Mouse (Mus musculus) heart, embryonic 11.5 days (tissue): ENCODE results near the gene Mad2l1bp. TPM values are rescaled to one million over a fixed set of nuclear protein-coding genes. Genes with fewer than 3 reads are reported as not detected.

Source experiments
- ATAC-seq: fragments of 200-750 bp; cut with Nextera tagmentation; replicated peaks from 2 replicates; pipeline ENCODE4 v1.8.0; 2017; ENCODE audit warnings: moderate library complexity; ENCODE audit not compliant: insufficient number of reproducible peaks, low FRiP score, low TSS enrichment
- H3K27ac ChIP-seq: fragments of 300-500 bp; sonication (generic); 2 replicates; pipeline ENCODE4 v1.5.1; 2014; ENCODE audit warnings: mild to moderate bottlenecking, low read depth, low read length
- H3K27me3 ChIP-seq: fragments of 300-500 bp; sonication (generic); 2 replicates; pipeline ENCODE4 v1.6.1; 2014; ENCODE audit warnings: mild to moderate bottlenecking, low read length, mixed read lengths; ENCODE audit not compliant: control insufficient read depth, insufficient read depth
- H3K36me3 ChIP-seq: fragments of 300-500 bp; sonication (generic); 2 replicates; pipeline ENCODE4 v1.6.1; 2014; ENCODE audit warnings: mild to moderate bottlenecking, low read length, moderate library complexity, mixed read lengths; ENCODE audit not compliant: control insufficient read depth, insufficient read depth
- H3K4me1 ChIP-seq: fragments of 300-500 bp; sonication (generic); 2 replicates; pipeline ENCODE4 v1.6.1; 2014; ENCODE audit warnings: low read length; ENCODE audit not compliant: control insufficient read depth, insufficient read depth
- H3K4me2 ChIP-seq: fragments of 300-500 bp; sonication (generic); 2 replicates; pipeline ENCODE4 v1.6.1; 2014; ENCODE audit warnings: mild to moderate bottlenecking, moderate library complexity
- H3K4me3 ChIP-seq: fragments of 300-500 bp; sonication (generic); 2 replicates; pipeline ENCODE4 v1.5.1; 2014; ENCODE audit warnings: low read depth, low read length
- H3K9ac ChIP-seq: fragments of 300-500 bp; sonication (generic); 2 replicates; pipeline ENCODE4 v1.6.1; 2014; ENCODE audit warnings: mild to moderate bottlenecking, low read depth, low read length, moderate library complexity
- H3K9me3 ChIP-seq: fragments of 300-500 bp; sonication (generic); replicated peaks from 2 replicates; pipeline ENCODE4 v1.6.1; 2016; ENCODE audit warnings: low read length; ENCODE audit not compliant: control insufficient read depth
- WGBS: fragments of 180-500 bp; shearing (Covaris S2); extraction: QIAGEN DNeasy Blood & Tissue Kit; methylation state at CpG from one replicate; pipeline ENCODE4 v1.1.7; 2014; ENCODE audit not compliant: insufficient replicate concordance; 5-methylcytosine and 5-hydroxymethylcytosine counted together
- polyA plus RNA-seq: library from polyadenylated mRNA; unstranded; fragments of >200 nt; fragmentation: Nextera tagmentation; extraction: Ambion mirVana; gene quantifications from 2 replicates; pipeline ENCODE4 v1.2.1, GENCODE M21; 2014

The Mad2l1bp gene
- polyA plus RNA-seq, 1 experiment from 2014 or later = 39.8 TPM

GRCm38 (mm10) chr17:46168318-46168717 lies 15.0 kb upstream of the Mad2l1bp start:
- Histone ChIP-seq H3K4me3 (no peak overlapping the region), H3K9me3 (no peaks in the 10 kb centered on the region), H3K27me3 (no peaks in the 10 kb centered on the region), H3K36me3 (peaks cover 44% of the 10 kb centered on the region), H3K9ac (no peak overlapping the region), H3K4me1 (peaks cover 5% of the 10 kb centered on the region; the same call in 1 of the 2 replicates), H3K4me2 (no peak overlapping the region; the same call in 1 of the 2 replicates), H3K27ac (no peak overlapping the region)
- peak; percentile 65 for ATAC-seq
- 56% methylated on average over 5 of the region's 5 CpGs for WGBS

- no peak overlapping the region for H3K4me2 ChIP-seq
- H3K4me3 ChIP-seq = no peak overlapping the region
- H3K4me1 ChIP-seq = peaks cover 17% of the 10 kb centered on the region
- no peaks in the 10 kb centered on the region for H3K27me3 ChIP-seq
- H3K9ac ChIP-seq = no peak overlapping the region
- peaks cover 44% of the 10 kb centered on the region for H3K36me3 ChIP-seq
- ATAC-seq = no peak
- WGBS = 83% methylated on average over 11 of the region's 11 CpGs
- no peak overlapping the region for H3K27ac ChIP-seq
- no peaks in the 10 kb centered on the region for H3K9me3 ChIP-seq
Measured at GRCm38 (mm10) chr17:46167014-46167413, 13.7 kb upstream of the Mad2l1bp start.

- Histone ChIP-seq H3K9ac (no peak overlapping the region), H3K4me2 (no peak overlapping the region), H3K36me3 (peaks cover 44% of the 10 kb centered on the region), H3K4me1 (peaks cover 22% of the 10 kb centered on the region), H3K27me3 (no peaks in the 10 kb centered on the region), H3K9me3 (no peaks in the 10 kb centered on the region), H3K4me3 (no peak overlapping the region), H3K27ac (no peak overlapping the region)
- ATAC-seq = no peak
- 84% methylated on average over 5 of the region's 5 CpGs for WGBS
Measured at GRCm38 (mm10) chr17:46166270-46166669, 12.9 kb upstream of the Mad2l1bp start.

- 86% methylated on average over 12 of the region's 12 CpGs for WGBS
- Histone ChIP-seq H3K4me3 (no peak overlapping the region), H3K9ac (no peak overlapping the region), H3K36me3 (peaks cover 40% of the 10 kb centered on the region), H3K27me3 (no peaks in the 10 kb centered on the region), H3K4me2 (no peak overlapping the region), H3K9me3 (no peaks in the 10 kb centered on the region), H3K4me1 (peaks cover 22% of the 10 kb centered on the region), H3K27ac (no peak overlapping the region)
- no peak for ATAC-seq
Measured at GRCm38 (mm10) chr17:46165460-46165859, 12.1 kb upstream of the Mad2l1bp start.

GRCm38 (mm10) chr17:46164791-46165190 lies 11.4 kb upstream of the Mad2l1bp start:
- H3K4me2 ChIP-seq = no peak overlapping the region
- peaks cover 24% of the 10 kb centered on the region for H3K4me1 ChIP-seq
- no peak overlapping the region for H3K4me3 ChIP-seq
- no peaks in the 10 kb centered on the region for H3K27me3 ChIP-seq
- no peak overlapping the region for H3K9ac ChIP-seq
- no peaks in the 10 kb centered on the region for H3K9me3 ChIP-seq
- H3K36me3 ChIP-seq = peaks cover 38% of the 10 kb centered on the region
- no peak overlapping the region for H3K27ac ChIP-seq
- ATAC-seq = no peak
- 92% methylated on average over 10 of the region's 10 CpGs for WGBS

GRCm38 (mm10) chr17:46164301-46164700 lies 10.9 kb upstream of the Mad2l1bp start:
- 90% methylated on average over 8 of the region's 8 CpGs for WGBS
- Histone ChIP-seq H3K27ac (no peak overlapping the region), H3K4me1 (peaks cover 29% of the 10 kb centered on the region), H3K27me3 (no peaks in the 10 kb centered on the region), H3K9me3 (no peaks in the 10 kb centered on the region), H3K9ac (no peak overlapping the region), H3K36me3 (peaks cover 37% of the 10 kb centered on the region), H3K4me3 (no peak overlapping the region), H3K4me2 (no peak overlapping the region)
- no peak for ATAC-seq

- Histone ChIP-seq H3K9ac (no peak overlapping the region), H3K4me2 (peak overlapping the region; percentile 80), H3K9me3 (no peaks in the 10 kb centered on the region), H3K27me3 (no peaks in the 10 kb centered on the region), H3K27ac (no peak overlapping the region), H3K4me3 (no peak overlapping the region), H3K4me1 (peaks cover 25% of the 10 kb centered on the region), H3K36me3 (peaks cover 35% of the 10 kb centered on the region)
- 69% methylated on average over 9 of the region's 9 CpGs for WGBS
- no peak for ATAC-seq
Measured at GRCm38 (mm10) chr17:46162951-46163421, 9.6 kb upstream of the Mad2l1bp start.

- Histone ChIP-seq H3K4me3 (0 out of 2 replicates have a peak overlapping the region, but pooled peaks have one; percentile 14), H3K4me2 (peak overlapping the region; percentile 80)
Measured at GRCm38 (mm10) chr17:46162551-46162950, 9.2 kb upstream of the Mad2l1bp start.

GRCm38 (mm10) chr17:46161710-46162109 lies 8.4 kb upstream of the Mad2l1bp start:
- no peak for ATAC-seq
- H3K4me1 ChIP-seq = peaks cover 24% of the 10 kb centered on the region
- H3K9me3 ChIP-seq = no peaks in the 10 kb centered on the region
- H3K9ac ChIP-seq = peak overlapping the region; percentile 87
- peak overlapping the region; percentile 80 for H3K4me2 ChIP-seq
- 47% methylated on average over 9 of the region's 9 CpGs for WGBS
- no peaks in the 10 kb centered on the region for H3K27me3 ChIP-seq
- H3K27ac ChIP-seq = peak overlapping the region; percentile 67; the same call in 1 of the 2 replicates
- peaks cover 25% of the 10 kb centered on the region for H3K36me3 ChIP-seq
- peak overlapping the region; percentile 63 for H3K4me3 ChIP-seq

More at GRCm38 (mm10) chr17:46162551-46162950, 9.2 kb upstream of the Mad2l1bp start:
- Histone ChIP-seq H3K4me1 (peaks cover 24% of the 10 kb centered on the region), H3K27me3 (no peaks in the 10 kb centered on the region), H3K9me3 (no peaks in the 10 kb centered on the region), H3K27ac (no peak overlapping the region), H3K9ac (no peak overlapping the region), H3K36me3 (peaks cover 30% of the 10 kb centered on the region)
- 87% methylated on average over 7 of the region's 7 CpGs for WGBS
- no peak for ATAC-seq
